Mouse (Mus musculus) heart, adult 2 months (tissue): ENCODE data around the gene Ostm1.

Source experiments
- CTCF ChIP-seq: fragments of 200-600 bp; IDR thresholded peaks from 2 replicates; pipeline ENCODE4 v1.8.1; 2022; ENCODE audit warnings: antibody characterized with exemption, mild to moderate bottlenecking, moderate library complexity
- POLR2A ChIP-seq: fragments of 200-500 bp; IDR thresholded peaks from 2 replicates; pipeline ENCODE4 v1.6.1; 2011; ENCODE audit warnings: mild to moderate bottlenecking, low read depth, low read length, control low read depth; ENCODE audit not compliant: insufficient read depth

- TF ChIP-seq POLR2A, result no peak
- no peak for TF ChIP-seq CTCF
Measured at GRCm38 (mm10) chr10:42691051-42691450, 107.4 kb downstream of the Ostm1 start.
